Mouse (Mus musculus): Measurements from ENCODE around the gene Zfand3. TPM values are rescaled to one million over a fixed set of nuclear protein-coding genes. Genes with fewer than 3 reads are reported as not detected.

Zfand3 gene
- polyA plus RNA-seq, 2 experiments: 9.6 to 19.2 TPM

GRCm38 (mm10) chr17:30122278-30122677 is 117.7 kb downstream of the Zfand3 start:
- Histone ChIP-seq H3K9ac (replicated peaks) (no peak overlapping the region), H3K9me3 (ENCODE audit: control insufficient read depth, low read length) (no peaks in the 10 kb centered on the region), H3K4me2 (ENCODE audit: low read depth) (no peak overlapping the region), H3K4me3 (ENCODE audit: insufficient read depth in 1 of 2, low read depth in 2 of 2, low read length in 2 of 2) (no peak overlapping the region), H3K4me1 (replicated peaks; ENCODE audit: control insufficient read depth in 2 of 2, insufficient read depth in 2 of 2, low read length in 1 of 2) (peaks cover 15 to 26% of the 10 kb centered on the region in 2 experiments), H3K27me3 (ENCODE audit: control insufficient read depth, insufficient read depth, low read length) (no peaks in the 10 kb centered on the region), H3K36me3 (replicated peaks; ENCODE audit: control insufficient read depth, insufficient read depth, low read depth) (no peaks in the 10 kb centered on the region), H3K27ac (no peak overlapping the region)
- 41% methylated on average over 3 of the region's 3 CpGs for WGBS (ENCODE audit: insufficient replicate concordance)
- ATAC-seq (ENCODE audit: insufficient read depth) (peak; percentile 52; the same call in 1 of the 2 replicates), DNase-seq (ENCODE audit: low read depth in 3 of 3, low spot score in 3 of 3) (peak; percentile 19 to 38 (median 35))
- TF ChIP-seq CTCF (IDR thresholded peaks at IDR 0.05; ENCODE audit: low read depth): no peak
- peak; percentile 73 for TF ChIP-seq EP300 (IDR thresholded peaks at IDR 0.05; ENCODE audit: low read depth)

GRCm38 (mm10) chr17:30128456-30128855 is 123.9 kb downstream of the Zfand3 start:
- 70% methylated on average over 6 of the region's 6 CpGs for WGBS (ENCODE audit: insufficient replicate concordance)
- ATAC-seq (ENCODE audit: insufficient read depth): no peak
- H3K4me1 ChIP-seq (replicated peaks; ENCODE audit: control insufficient read depth in 2 of 2, insufficient read depth in 2 of 2, low read length in 1 of 2): no peaks in the 10 kb centered on the region; a peak in 1 of 4 replicates

GRCm38 (mm10) chr17:30129220-30129619 is 124.7 kb downstream of the Zfand3 start:
- Histone ChIP-seq H3K9ac (replicated peaks) (no peak overlapping the region), H3K27me3 (ENCODE audit: control insufficient read depth, insufficient read depth, low read length) (no peaks in the 10 kb centered on the region), H3K4me3 (ENCODE audit: insufficient read depth in 1 of 2, low read depth in 2 of 2, low read length in 2 of 2) (no peak overlapping the region), H3K4me2 (ENCODE audit: low read depth) (no peak overlapping the region), H3K36me3 (replicated peaks; ENCODE audit: control insufficient read depth, insufficient read depth, low read depth) (no peaks in the 10 kb centered on the region), H3K27ac (no peak overlapping the region), H3K9me3 (ENCODE audit: control insufficient read depth, low read length) (no peaks in the 10 kb centered on the region), H3K4me1 (replicated peaks; ENCODE audit: control insufficient read depth in 2 of 2, insufficient read depth in 2 of 2, low read length in 1 of 2) (no peaks in the 10 kb centered on the region; a peak in 1 of 4 replicates)
- WGBS (ENCODE audit: insufficient replicate concordance): 80% methylated on average over 7 of the region's 7 CpGs
- TF ChIP-seq CTCF (IDR thresholded peaks at IDR 0.05; ENCODE audit: low read depth): no peak
- TF ChIP-seq EP300 (IDR thresholded peaks at IDR 0.05; ENCODE audit: low read depth): no peak
- no peak for DNase-seq (ENCODE audit: low read depth in 3 of 3, low spot score in 3 of 3)
- no peak for ATAC-seq (ENCODE audit: insufficient read depth)

More at GRCm38 (mm10) chr17:30128456-30128855, 123.9 kb downstream of the Zfand3 start:
- Histone ChIP-seq H3K27me3 (ENCODE audit: control insufficient read depth, insufficient read depth, low read length) (no peaks in the 10 kb centered on the region), H3K4me2 (ENCODE audit: low read depth) (no peak overlapping the region), H3K27ac (no peak overlapping the region), H3K36me3 (replicated peaks; ENCODE audit: control insufficient read depth, insufficient read depth, low read depth) (no peaks in the 10 kb centered on the region), H3K9ac (replicated peaks) (no peak overlapping the region), H3K4me3 (ENCODE audit: insufficient read depth in 1 of 2, low read depth in 2 of 2, low read length in 2 of 2) (no peak overlapping the region), H3K9me3 (ENCODE audit: control insufficient read depth, low read length) (no peaks in the 10 kb centered on the region)
- TF ChIP-seq CTCF (IDR thresholded peaks at IDR 0.05; ENCODE audit: low read depth): no peak
- no peak for TF ChIP-seq EP300 (IDR thresholded peaks at IDR 0.05; ENCODE audit: low read depth)
- no peak for DNase-seq (ENCODE audit: low read depth in 3 of 3, low spot score in 3 of 3)

GRCm38 (mm10) chr17:30130326-30130725 is 125.8 kb downstream of the Zfand3 start:
- H3K4me1 ChIP-seq (replicated peaks; ENCODE audit: control insufficient read depth in 2 of 2, insufficient read depth in 2 of 2, low read length in 1 of 2): no peaks in the 10 kb centered on the region; a peak in 1 of 4 replicates
- no peak for TF ChIP-seq CTCF (IDR thresholded peaks at IDR 0.05; ENCODE audit: low read depth)
- TF ChIP-seq EP300 (IDR thresholded peaks at IDR 0.05; ENCODE audit: low read depth): no peak
- no peaks in the 10 kb centered on the region for H3K9me3 ChIP-seq (ENCODE audit: control insufficient read depth, low read length)
- H3K27me3 ChIP-seq (ENCODE audit: control insufficient read depth, insufficient read depth, low read length): no peaks in the 10 kb centered on the region
- peaks cover 1% of the 10 kb centered on the region; the same call in 1 of the 2 replicates for H3K36me3 ChIP-seq (replicated peaks; ENCODE audit: control insufficient read depth, insufficient read depth, low read depth)
- H3K4me2 ChIP-seq (ENCODE audit: low read depth): no peak overlapping the region
- H3K9ac ChIP-seq (replicated peaks): no peak overlapping the region
- no peak for ATAC-seq (ENCODE audit: insufficient read depth)
- H3K4me3 ChIP-seq (ENCODE audit: insufficient read depth in 1 of 2, low read depth in 2 of 2, low read length in 2 of 2): no peak overlapping the region
- H3K27ac ChIP-seq: no peak overlapping the region
- 74% methylated on average over 4 of the region's 4 CpGs for WGBS (ENCODE audit: insufficient replicate concordance)
- DNase-seq (ENCODE audit: low read depth in 3 of 3, low spot score in 3 of 3): no peak

- H3K27me3 ChIP-seq (ENCODE audit: control insufficient read depth, insufficient read depth, low read length): no peaks in the 10 kb centered on the region
- 55% methylated on average over 12 of the region's 12 CpGs for WGBS (ENCODE audit: insufficient replicate concordance)
- no peaks in the 10 kb centered on the region for H3K9me3 ChIP-seq (ENCODE audit: control insufficient read depth, low read length)
- H3K9ac ChIP-seq (replicated peaks): no peak overlapping the region
- H3K4me3 ChIP-seq (ENCODE audit: insufficient read depth in 1 of 2, low read depth in 2 of 2, low read length in 2 of 2): no peak overlapping the region
- no peak for ATAC-seq (ENCODE audit: insufficient read depth)
- H3K4me2 ChIP-seq (ENCODE audit: low read depth): no peak overlapping the region
- peaks cover 4% of the 10 kb centered on the region; the same call in 1 of the 2 replicates for H3K36me3 ChIP-seq (replicated peaks; ENCODE audit: control insufficient read depth, insufficient read depth, low read depth)
- TF ChIP-seq EP300 (IDR thresholded peaks at IDR 0.05; ENCODE audit: low read depth) (no peak), CTCF (IDR thresholded peaks at IDR 0.05; ENCODE audit: low read depth) (no peak)
- H3K27ac ChIP-seq: no peak overlapping the region
- H3K4me1 ChIP-seq (replicated peaks; ENCODE audit: control insufficient read depth in 2 of 2, insufficient read depth in 2 of 2, low read length in 1 of 2): peaks cover 0 to 5% of the 10 kb centered on the region in 2 experiments; a peak in 2 of 4 replicates
- DNase-seq (ENCODE audit: low read depth in 3 of 3, low spot score in 3 of 3): no peak
Measured at GRCm38 (mm10) chr17:30133641-30134040, 129.1 kb downstream of the Zfand3 start.

All from liver, embryonic 14.5 days (tissue).